Mouse (Mus musculus): ENCODE results near the gene Dusp2. TPM values are rescaled to one million over a fixed set of nuclear protein-coding genes. Genes with fewer than 3 reads are reported as not detected.

Dusp2 gene
- polyA plus RNA-seq, 1 experiment from 2014 or later, result 14.9 TPM

GRCm38 (mm10) chr2:127307179-127307578 lies 28.8 kb upstream of the Dusp2 start:
- WGBS, result 50% methylated on average over 3 of the region's 3 CpGs
- Histone ChIP-seq H3K27ac (ENCODE audit: low read depth, low read length) (no peak overlapping the region), H3K4me1 (ENCODE audit: control insufficient read depth, insufficient read depth, low read length) (no peaks in the 10 kb centered on the region), H3K9me3 (ENCODE audit: control insufficient read depth, low read length) (no peaks in the 10 kb centered on the region), H3K27me3 (ENCODE audit: control insufficient read depth, insufficient read depth, low read length) (no peaks in the 10 kb centered on the region), H3K36me3 (ENCODE audit: control insufficient read depth, insufficient read depth, low read length) (no peaks in the 10 kb centered on the region), H3K4me3 (ENCODE audit: low read depth, low read length) (no peak overlapping the region), H3K9ac (replicated peaks; ENCODE audit: low read depth, low read length) (no peak overlapping the region), H3K4me2 (ENCODE audit: low read depth, low read length) (no peak overlapping the region)
- ATAC-seq (ENCODE audit: low read depth), result no peak

GRCm38 (mm10) chr2:127308660-127309059 lies 27.3 kb upstream of the Dusp2 start:
- Histone ChIP-seq H3K4me3 (ENCODE audit: low read depth, low read length) (no peak overlapping the region), H3K4me1 (ENCODE audit: control insufficient read depth, insufficient read depth, low read length) (no peaks in the 10 kb centered on the region), H3K9me3 (ENCODE audit: control insufficient read depth, low read length) (no peaks in the 10 kb centered on the region), H3K36me3 (ENCODE audit: control insufficient read depth, insufficient read depth, low read length) (no peaks in the 10 kb centered on the region), H3K27ac (ENCODE audit: low read depth, low read length) (no peak overlapping the region), H3K27me3 (ENCODE audit: control insufficient read depth, insufficient read depth, low read length) (no peaks in the 10 kb centered on the region), H3K4me2 (ENCODE audit: low read depth, low read length) (no peak overlapping the region), H3K9ac (replicated peaks; ENCODE audit: low read depth, low read length) (no peak overlapping the region)
- no peak for ATAC-seq (ENCODE audit: low read depth)
- 93% methylated on average over 2 of the region's 2 CpGs for WGBS

GRCm38 (mm10) chr2:127310246-127310645 lies 25.7 kb upstream of the Dusp2 start:
- Histone ChIP-seq H3K9ac (replicated peaks; ENCODE audit: low read depth, low read length) (no peak overlapping the region), H3K4me2 (ENCODE audit: low read depth, low read length) (no peak overlapping the region), H3K27ac (ENCODE audit: low read depth, low read length) (no peak overlapping the region), H3K9me3 (ENCODE audit: control insufficient read depth, low read length) (no peaks in the 10 kb centered on the region), H3K4me1 (ENCODE audit: control insufficient read depth, insufficient read depth, low read length) (no peaks in the 10 kb centered on the region), H3K4me3 (ENCODE audit: low read depth, low read length) (no peak overlapping the region), H3K27me3 (ENCODE audit: control insufficient read depth, insufficient read depth, low read length) (no peaks in the 10 kb centered on the region), H3K36me3 (ENCODE audit: control insufficient read depth, insufficient read depth, low read length) (no peaks in the 10 kb centered on the region)
- no peak for ATAC-seq (ENCODE audit: low read depth)
- WGBS, result 61% methylated on average over 2 of the region's 2 CpGs

- no peak overlapping the region for H3K9ac ChIP-seq (replicated peaks; ENCODE audit: low read depth, low read length)
- no peaks in the 10 kb centered on the region for H3K4me1 ChIP-seq (ENCODE audit: control insufficient read depth, insufficient read depth, low read length)
- no peaks in the 10 kb centered on the region for H3K27me3 ChIP-seq (ENCODE audit: control insufficient read depth, insufficient read depth, low read length)
- H3K27ac ChIP-seq (ENCODE audit: low read depth, low read length), result no peak overlapping the region
- no peaks in the 10 kb centered on the region for H3K9me3 ChIP-seq (ENCODE audit: control insufficient read depth, low read length)
- H3K4me3 ChIP-seq (ENCODE audit: low read depth, low read length), result no peak overlapping the region
- 90% methylated on average over 7 of the region's 7 CpGs for WGBS
- ATAC-seq (ENCODE audit: low read depth), result no peak
- no peak overlapping the region for H3K4me2 ChIP-seq (ENCODE audit: low read depth, low read length)
- no peaks in the 10 kb centered on the region for H3K36me3 ChIP-seq (ENCODE audit: control insufficient read depth, insufficient read depth, low read length)
These were observed 25.3 kb upstream of the Dusp2 start for GRCm38 (mm10) chr2:127310685-127311084.

- H3K36me3 ChIP-seq (ENCODE audit: control insufficient read depth, insufficient read depth, low read length), result no peaks in the 10 kb centered on the region
- H3K9ac ChIP-seq (replicated peaks; ENCODE audit: low read depth, low read length), result no peak overlapping the region
- no peak overlapping the region for H3K4me3 ChIP-seq (ENCODE audit: low read depth, low read length)
- H3K4me1 ChIP-seq (ENCODE audit: control insufficient read depth, insufficient read depth, low read length), result no peaks in the 10 kb centered on the region
- no peak for ATAC-seq (ENCODE audit: low read depth)
- 90% methylated on average over 1 of the region's 1 CpGs for WGBS
- H3K27me3 ChIP-seq (ENCODE audit: control insufficient read depth, insufficient read depth, low read length), result no peaks in the 10 kb centered on the region
- H3K9me3 ChIP-seq (ENCODE audit: control insufficient read depth, low read length), result no peaks in the 10 kb centered on the region
- H3K4me2 ChIP-seq (ENCODE audit: low read depth, low read length), result no peak overlapping the region
- no peak overlapping the region for H3K27ac ChIP-seq (ENCODE audit: low read depth, low read length)
These were observed 24.8 kb upstream of the Dusp2 start for GRCm38 (mm10) chr2:127311193-127311592.

GRCm38 (mm10) chr2:127312801-127313200 lies 23.2 kb upstream of the Dusp2 start:
- no peaks in the 10 kb centered on the region for H3K9me3 ChIP-seq (ENCODE audit: control insufficient read depth, low read length)
- 95% methylated on average over 4 of the region's 4 CpGs for WGBS
- H3K4me3 ChIP-seq (ENCODE audit: low read depth, low read length), result no peak overlapping the region
- no peak overlapping the region for H3K9ac ChIP-seq (replicated peaks; ENCODE audit: low read depth, low read length)
- no peak overlapping the region for H3K4me2 ChIP-seq (ENCODE audit: low read depth, low read length)
- no peak for ATAC-seq (ENCODE audit: low read depth)
- no peaks in the 10 kb centered on the region for H3K4me1 ChIP-seq (ENCODE audit: control insufficient read depth, insufficient read depth, low read length)
- H3K36me3 ChIP-seq (ENCODE audit: control insufficient read depth, insufficient read depth, low read length), result no peaks in the 10 kb centered on the region
- H3K27me3 ChIP-seq (ENCODE audit: control insufficient read depth, insufficient read depth, low read length), result no peaks in the 10 kb centered on the region
- H3K27ac ChIP-seq (ENCODE audit: low read depth, low read length), result no peak overlapping the region

- H3K9ac ChIP-seq (replicated peaks; ENCODE audit: low read depth, low read length), result no peak overlapping the region
- no peaks in the 10 kb centered on the region for H3K27me3 ChIP-seq (ENCODE audit: control insufficient read depth, insufficient read depth, low read length)
- no peak overlapping the region for H3K4me3 ChIP-seq (ENCODE audit: low read depth, low read length)
- ATAC-seq (ENCODE audit: low read depth), result no peak
- H3K4me2 ChIP-seq (ENCODE audit: low read depth, low read length), result no peak overlapping the region
- WGBS, result 63% methylated on average over 4 of the region's 4 CpGs
- no peaks in the 10 kb centered on the region for H3K9me3 ChIP-seq (ENCODE audit: control insufficient read depth, low read length)
- H3K27ac ChIP-seq (ENCODE audit: low read depth, low read length), result no peak overlapping the region
- H3K36me3 ChIP-seq (ENCODE audit: control insufficient read depth, insufficient read depth, low read length), result no peaks in the 10 kb centered on the region
- no peaks in the 10 kb centered on the region for H3K4me1 ChIP-seq (ENCODE audit: control insufficient read depth, insufficient read depth, low read length)
These were observed 22.1 kb upstream of the Dusp2 start for GRCm38 (mm10) chr2:127313878-127314277.

- 77% methylated on average over 6 of the region's 6 CpGs for WGBS
- Histone ChIP-seq H3K4me1 (ENCODE audit: control insufficient read depth, insufficient read depth, low read length) (no peaks in the 10 kb centered on the region), H3K9ac (replicated peaks; ENCODE audit: low read depth, low read length) (no peak overlapping the region), H3K4me2 (ENCODE audit: low read depth, low read length) (no peak overlapping the region), H3K27me3 (ENCODE audit: control insufficient read depth, insufficient read depth, low read length) (no peaks in the 10 kb centered on the region), H3K27ac (ENCODE audit: low read depth, low read length) (no peak overlapping the region), H3K36me3 (ENCODE audit: control insufficient read depth, insufficient read depth, low read length) (no peaks in the 10 kb centered on the region), H3K9me3 (ENCODE audit: control insufficient read depth, low read length) (no peaks in the 10 kb centered on the region), H3K4me3 (ENCODE audit: low read depth, low read length) (no peak overlapping the region)
- no peak for ATAC-seq (ENCODE audit: low read depth)
These were observed 21.3 kb upstream of the Dusp2 start for GRCm38 (mm10) chr2:127314467-127315154.

GRCm38 (mm10) chr2:127315155-127315470 lies 20.8 kb upstream of the Dusp2 start:
- no peak overlapping the region for H3K4me3 ChIP-seq (ENCODE audit: low read depth, low read length)
- H3K4me1 ChIP-seq (ENCODE audit: control insufficient read depth, insufficient read depth, low read length), result no peaks in the 10 kb centered on the region
- H3K4me2 ChIP-seq (ENCODE audit: low read depth, low read length), result no peak overlapping the region
- no peak for ATAC-seq (ENCODE audit: low read depth)
- H3K36me3 ChIP-seq (ENCODE audit: control insufficient read depth, insufficient read depth, low read length), result no peaks in the 10 kb centered on the region
- no peaks in the 10 kb centered on the region for H3K9me3 ChIP-seq (ENCODE audit: control insufficient read depth, low read length)
- H3K9ac ChIP-seq (replicated peaks; ENCODE audit: low read depth, low read length), result no peak overlapping the region
- H3K27me3 ChIP-seq (ENCODE audit: control insufficient read depth, insufficient read depth, low read length), result no peaks in the 10 kb centered on the region
- no peak overlapping the region for H3K27ac ChIP-seq (ENCODE audit: low read depth, low read length)
- WGBS, result 90% methylated on average over 1 of the region's 1 CpGs

Measured in neural tube, embryonic 14.5 days (tissue).